ENCODE assay signal across 27 mouse cellular contexts in genomic region chr8:105448188-105448587, GRCm38 (mm10). TPM values are rescaled to one million over a fixed set of nuclear protein-coding genes. Genes with fewer than 3 reads are reported as not detected.
DNase-seq lines count a peak whose midpoint lies in the region; ATAC-seq and TF ChIP-seq lines count a peak whose summit lies in the region.
"Had no signal": no experiment of that assay in that cellular context is flagged by ENCODE, and none has a peak within 500 bp of the region (broad histone marks: within the 10 kb centered on the region; RNA-seq: fewer than 3 reads in every experiment).

No protein-coding gene starts in this region.

- peak; percentile 80 for TF ChIP-seq EP300 in liver, embryonic 14.5 days (IDR thresholded peaks at IDR 0.05; ENCODE audit: low read depth)

- ATAC-seq in hindbrain, embryonic 14.5 days (ENCODE audit: low FRiP score) = no peak
- peak; percentile 98 for ATAC-seq in liver, embryonic 14.5 days (ENCODE audit: insufficient read depth)
- peak; percentile 93 for ATAC-seq in stomach, embryonic 15.5 days (ENCODE audit: insufficient read depth, low FRiP score, low read depth)
- ATAC-seq: forebrain, embryonic 14.5 days; hindbrain, embryonic 16.5 days had no signal

- H3K27me3 ChIP-seq in hindbrain, embryonic 10.5 days (ENCODE audit: insufficient read depth, poor library complexity, severe bottlenecking) = no peaks in the 10 kb centered on the region
- no peaks in the 10 kb centered on the region for H3K27me3 ChIP-seq in hindbrain, embryonic 14.5 days (ENCODE audit: control insufficient read depth, insufficient read depth, low read length)
- H3K27me3 ChIP-seq in erythroblast, embryonic 14.5 days (ENCODE audit: control insufficient read depth) = peaks cover 6% of the 10 kb centered on the region; the same call in 1 of the 2 replicates
- no peaks in the 10 kb centered on the region for H3K27me3 ChIP-seq in liver, embryonic 14.5 days (ENCODE audit: control insufficient read depth, insufficient read depth, low read length)
- no peaks in the 10 kb centered on the region for H3K27me3 ChIP-seq in stomach, embryonic 15.5 days (replicated peaks)
- no peaks in the 10 kb centered on the region; the same call in 1 of the 2 replicates for H3K27me3 ChIP-seq in embryonic facial prominence, embryonic 10.5 days (replicated peaks; ENCODE audit: low read depth, poor library complexity, severe bottlenecking)
- H3K27me3 ChIP-seq: embryonic facial prominence, embryonic 12.5 days; heart, embryonic 15.5 days; limb, embryonic 12.5 days had no signal

- WGBS in hindbrain, embryonic 10.5 days = 97% methylated on average over 3 of the region's 3 CpGs
- 93% methylated on average over 3 of the region's 3 CpGs for WGBS in hindbrain, embryonic 14.5 days
- WGBS in liver, embryonic 14.5 days (ENCODE audit: insufficient replicate concordance) = 12% methylated on average over 3 of the region's 3 CpGs
- WGBS in stomach, embryonic 15.5 days = 78% methylated on average over 3 of the region's 3 CpGs
- WGBS in embryonic facial prominence, embryonic 10.5 days = 93% methylated on average over 3 of the region's 3 CpGs

- intact Hi-C loops in heart, postnatal 25 days (cut with DNase I) = no loop called here

- no peak for DNase-seq in hindbrain, embryonic 10.5 days (ENCODE audit: low spot score)
- DNase-seq in hindbrain, embryonic 14.5 days (ENCODE audit: low spot score) = no peak
- DNase-seq in liver, embryonic 14.5 days (ENCODE audit: low read depth in 3 of 3, low spot score in 3 of 3) = peak; percentile 58 to 66 (median 60)
- DNase-seq in embryonic facial prominence, embryonic 10.5 days (ENCODE audit: low spot score) = no peak
- no peak for DNase-seq in heart, postnatal 25 days (ENCODE audit: low spot score)
- DNase-seq: adrenal gland, postnatal 10 days; cerebellum, adult 9-11 months; gastrocnemius, adult 2 months; heart, postnatal 4 days; kidney, postnatal 25 days; layer of hippocampus, postnatal 36 days; lung, adult 2 months had no signal

- H3K4me1 ChIP-seq in hindbrain, embryonic 10.5 days (replicated peaks) = peaks cover 26% of the 10 kb centered on the region
- peaks cover 20% of the 10 kb centered on the region for H3K4me1 ChIP-seq in hindbrain, embryonic 14.5 days (replicated peaks; ENCODE audit: control insufficient read depth, insufficient read depth, low read length)
- H3K4me1 ChIP-seq in erythroblast, embryonic 14.5 days (ENCODE audit: control insufficient read depth) = peaks cover 82% of the 10 kb centered on the region
- peaks cover 35 to 45% of the 10 kb centered on the region in 2 experiments for H3K4me1 ChIP-seq in liver, embryonic 14.5 days (replicated peaks; ENCODE audit: control insufficient read depth in 2 of 2, insufficient read depth in 2 of 2, low read length in 1 of 2)
- 0 out of 2 replicates have a peak, but pooled peaks cover 2% of the 10 kb centered on the region for H3K4me1 ChIP-seq in stomach, embryonic 15.5 days
- peaks cover 14% of the 10 kb centered on the region for H3K4me1 ChIP-seq in embryonic facial prominence, embryonic 10.5 days

- H3K4me3 ChIP-seq in hindbrain, embryonic 10.5 days = no peak overlapping the region
- H3K4me3 ChIP-seq in hindbrain, embryonic 14.5 days (replicated peaks; ENCODE audit: low read length) = no peak overlapping the region
- peak overlapping the region; percentile 52 for H3K4me3 ChIP-seq in erythroblast, embryonic 14.5 days (replicated peaks)
- H3K4me3 ChIP-seq in liver, embryonic 14.5 days (ENCODE audit: insufficient read depth in 1 of 2, low read depth in 2 of 2, low read length in 2 of 2) = peak overlapping the region; percentile 37 to 41
- no peak overlapping the region for H3K4me3 ChIP-seq in stomach, embryonic 15.5 days (replicated peaks)
- H3K4me3 ChIP-seq in embryonic facial prominence, embryonic 10.5 days = no peak overlapping the region
- H3K4me3 ChIP-seq: embryonic facial prominence, embryonic 12.5 days; gastrocnemius, adult 2 months; heart, embryonic 15.5 days; layer of hippocampus, adult 2 months; limb, embryonic 12.5 days had no signal

- no peak overlapping the region for H3K4me2 ChIP-seq in hindbrain, embryonic 14.5 days (replicated peaks)
- peak overlapping the region; percentile 86 for H3K4me2 ChIP-seq in liver, embryonic 14.5 days (ENCODE audit: low read depth)
- H3K4me2 ChIP-seq in stomach, embryonic 15.5 days = no peak overlapping the region
- H3K4me2 ChIP-seq: embryonic facial prominence, embryonic 12.5 days; heart, embryonic 15.5 days; limb, embryonic 12.5 days had no signal

- H3K9ac ChIP-seq in hindbrain, embryonic 14.5 days = no peak overlapping the region
- peak overlapping the region; percentile 70 for H3K9ac ChIP-seq in liver, embryonic 14.5 days (replicated peaks)
- H3K9ac ChIP-seq in stomach, embryonic 15.5 days = no peak overlapping the region
- H3K9ac ChIP-seq: embryonic facial prominence, embryonic 12.5 days; heart, embryonic 15.5 days; limb, embryonic 12.5 days had no signal

- H3K36me3 ChIP-seq in hindbrain, embryonic 10.5 days = no peaks in the 10 kb centered on the region
- no peaks in the 10 kb centered on the region for H3K36me3 ChIP-seq in hindbrain, embryonic 14.5 days (replicated peaks; ENCODE audit: control insufficient read depth, insufficient read depth)
- no peaks in the 10 kb centered on the region for H3K36me3 ChIP-seq in erythroblast, embryonic 14.5 days (ENCODE audit: control insufficient read depth)
- no peaks in the 10 kb centered on the region for H3K36me3 ChIP-seq in liver, embryonic 14.5 days (replicated peaks; ENCODE audit: control insufficient read depth, insufficient read depth, low read depth)
- no peaks in the 10 kb centered on the region for H3K36me3 ChIP-seq in stomach, embryonic 15.5 days
- no peaks in the 10 kb centered on the region for H3K36me3 ChIP-seq in embryonic facial prominence, embryonic 10.5 days (replicated peaks)
- H3K36me3 ChIP-seq: embryonic facial prominence, embryonic 12.5 days; heart, embryonic 15.5 days; limb, embryonic 12.5 days had no signal

- no peaks in the 10 kb centered on the region for H3K9me3 ChIP-seq in hindbrain, embryonic 10.5 days
- no peaks in the 10 kb centered on the region for H3K9me3 ChIP-seq in hindbrain, embryonic 14.5 days (ENCODE audit: control insufficient read depth, low read length)
- H3K9me3 ChIP-seq in erythroblast, embryonic 14.5 days (ENCODE audit: control insufficient read depth, low read length) = peaks cover 2% of the 10 kb centered on the region; the same call in 1 of the 2 replicates
- no peaks in the 10 kb centered on the region for H3K9me3 ChIP-seq in liver, embryonic 14.5 days (ENCODE audit: control insufficient read depth, low read length)
- H3K9me3 ChIP-seq in stomach, embryonic 15.5 days = no peaks in the 10 kb centered on the region
- no peaks in the 10 kb centered on the region for H3K9me3 ChIP-seq in embryonic facial prominence, embryonic 10.5 days
- H3K9me3 ChIP-seq: embryonic facial prominence, embryonic 12.5 days; heart, embryonic 15.5 days; limb, embryonic 12.5 days had no signal

- no peak for TF ChIP-seq CTCF in liver, embryonic 14.5 days (IDR thresholded peaks at IDR 0.05; ENCODE audit: low read depth)

- H3K27ac ChIP-seq in hindbrain, embryonic 10.5 days = 0 out of 2 replicates have a peak overlapping the region, but pooled peaks have one; percentile 40
- H3K27ac ChIP-seq in hindbrain, embryonic 14.5 days = no peak overlapping the region
- peak overlapping the region; percentile 97 for H3K27ac ChIP-seq in liver, embryonic 14.5 days
- no peak overlapping the region for H3K27ac ChIP-seq in stomach, embryonic 15.5 days
- H3K27ac ChIP-seq in embryonic facial prominence, embryonic 10.5 days (replicated peaks) = no peak overlapping the region
- H3K27ac ChIP-seq: embryonic facial prominence, embryonic 12.5 days; gastrocnemius, adult 2 months; heart, embryonic 15.5 days; layer of hippocampus, adult 2 months; limb, embryonic 12.5 days had no signal

RNA-seq across cellular contexts. Expression of gene Tppp3, which starts 23.1 kb away (rescaled TPM):
- polyA plus RNA-seq in hindbrain, embryonic 10.5 days (2016; fragmentation: Nextera tagmentation; extraction: Ambion mirVana) = 131 and 243 TPM in 2 replicates
- polyA plus RNA-seq in hindbrain, embryonic 14.5 days (2014; fragmentation: Nextera tagmentation; extraction: Ambion mirVana) = 204 and 207 TPM in 2 replicates
- polyA plus RNA-seq in erythroblast, embryonic 14.5 days (2012) = 0.34 and 0.96 TPM in 2 replicates
- 0.49 and 0.60 TPM in 2 replicates for polyA plus RNA-seq in liver, embryonic 14.5 days (2012; rRNA removed)
- polyA plus RNA-seq in liver, embryonic 14.5 days (2014; fragmentation: Nextera tagmentation; extraction: Ambion mirVana) = 0.49 and 0.63 TPM in 2 replicates
- polyA plus RNA-seq in stomach, embryonic 15.5 days (2015; fragmentation: Nextera tagmentation; extraction: Ambion mirVana) = 44.7 and 45.5 TPM in 2 replicates
- 35.7 and 48.8 TPM in 2 replicates for polyA plus RNA-seq in embryonic facial prominence, embryonic 10.5 days (2016; fragmentation: Nextera tagmentation; extraction: Ambion mirVana)
- total RNA-seq in heart, postnatal 25 days (2021) = 10 to 100 TPM; 51.4 TPM
- total RNA-seq: common myeloid progenitor, adult 5-6 weeks had no signal

RNA-seq across cellular contexts. Expression of gene Lrrc36, which starts 34.8 kb away (rescaled TPM):
- 1.8 and 2.5 TPM in 2 replicates for polyA plus RNA-seq in hindbrain, embryonic 10.5 days (2016; fragmentation: Nextera tagmentation; extraction: Ambion mirVana)
- polyA plus RNA-seq in hindbrain, embryonic 14.5 days (2014; fragmentation: Nextera tagmentation; extraction: Ambion mirVana) = 0.44 and 0.78 TPM in 2 replicates
- polyA plus RNA-seq in erythroblast, embryonic 14.5 days (2012) = 0.03 and 0.05 TPM in 2 replicates
- polyA plus RNA-seq in liver, embryonic 14.5 days (2012; rRNA removed) = 0.04 and 0.09 TPM in 2 replicates
- polyA plus RNA-seq in liver, embryonic 14.5 days (2014; fragmentation: Nextera tagmentation; extraction: Ambion mirVana) = 0.08 and 0.10 TPM in 2 replicates
- polyA plus RNA-seq in stomach, embryonic 15.5 days (2015; fragmentation: Nextera tagmentation; extraction: Ambion mirVana) = 0.09 TPM in 1 of 2 replicates, not detected in the other
- 0.29 and 0.67 TPM in 2 replicates for polyA plus RNA-seq in embryonic facial prominence, embryonic 10.5 days (2016; fragmentation: Nextera tagmentation; extraction: Ambion mirVana)
- under 1 TPM; 0.42 to 0.73 TPM for total RNA-seq in heart, postnatal 25 days (2021)
- polyA plus RNA-seq: kidney, embryonic 14.5 days had no signal

RNA-seq across cellular contexts. Expression of gene Kctd19, which starts 34.9 kb away (rescaled TPM):
- polyA plus RNA-seq in hindbrain, embryonic 10.5 days (2016; fragmentation: Nextera tagmentation; extraction: Ambion mirVana) = 0.12 TPM in 1 of 2 replicates, not detected in the other
- polyA plus RNA-seq in hindbrain, embryonic 14.5 days (2014; fragmentation: Nextera tagmentation; extraction: Ambion mirVana) = 0.10 TPM in 1 of 2 replicates, not detected in the other
- polyA plus RNA-seq in erythroblast, embryonic 14.5 days (2012) = not detected in 2 replicates
- polyA plus RNA-seq in liver, embryonic 14.5 days (2012; rRNA removed) = not detected in 2 replicates
- polyA plus RNA-seq in liver, embryonic 14.5 days (2014; fragmentation: Nextera tagmentation; extraction: Ambion mirVana) = not detected in 2 replicates
- not detected in 2 replicates for polyA plus RNA-seq in stomach, embryonic 15.5 days (2015; fragmentation: Nextera tagmentation; extraction: Ambion mirVana)
- polyA plus RNA-seq in embryonic facial prominence, embryonic 10.5 days (2016; fragmentation: Nextera tagmentation; extraction: Ambion mirVana) = 0.08 and 0.16 TPM in 2 replicates
- total RNA-seq in heart, postnatal 25 days (2021) = under 1 TPM in 1 of 2 experiments, not detected in 1; 0.44 TPM
- total RNA-seq: common myeloid progenitor, adult 5-6 weeks; gastrocnemius, postnatal 4 days; heart, postnatal 4 days; layer of hippocampus, adult 2 months; layer of hippocampus, postnatal 36 days; left cerebral cortex, postnatal 14 days had no signal
- polyA plus RNA-seq: embryonic facial prominence, embryonic 12.5 days; frontal cortex, adult 2 months; hindbrain, embryonic 16.5 days; intestine, embryonic 16.5 days; kidney, embryonic 14.5 days; limb, embryonic 12.5 days; neural tube, embryonic 14.5 days had no signal

RNA-seq across cellular contexts. Expression of gene Zdhhc1, which starts 48.5 kb away (rescaled TPM):
- 23.3 and 29.2 TPM in 2 replicates for polyA plus RNA-seq in hindbrain, embryonic 10.5 days (2016; fragmentation: Nextera tagmentation; extraction: Ambion mirVana)
- polyA plus RNA-seq in hindbrain, embryonic 14.5 days (2014; fragmentation: Nextera tagmentation; extraction: Ambion mirVana) = 32.7 and 33.1 TPM in 2 replicates
- polyA plus RNA-seq in erythroblast, embryonic 14.5 days (2012) = 0.14 and 0.23 TPM in 2 replicates
- 2.2 and 2.4 TPM in 2 replicates for polyA plus RNA-seq in liver, embryonic 14.5 days (2012; rRNA removed)
- 0.90 and 1.2 TPM in 2 replicates for polyA plus RNA-seq in liver, embryonic 14.5 days (2014; fragmentation: Nextera tagmentation; extraction: Ambion mirVana)
- 32.2 and 34.7 TPM in 2 replicates for polyA plus RNA-seq in stomach, embryonic 15.5 days (2015; fragmentation: Nextera tagmentation; extraction: Ambion mirVana)
- polyA plus RNA-seq in embryonic facial prominence, embryonic 10.5 days (2016; fragmentation: Nextera tagmentation; extraction: Ambion mirVana) = 19.2 and 20.5 TPM in 2 replicates
- total RNA-seq in heart, postnatal 25 days (2021) = 10 to 100 TPM; 12.8 to 13.6 TPM

Comparison
In these comparisons a context has a peak if more than half of its experiments do, and no peak if none do; other contexts are left out.
1. H3K27ac ChIP-seq: peak in hindbrain, embryonic 10.5 days (single experiment) and liver, embryonic 14.5 days (single experiment); none in hindbrain, embryonic 14.5 days (single experiment), stomach, embryonic 15.5 days (single experiment) and embryonic facial prominence, embryonic 10.5 days (single experiment).
2. DNase-seq: peak in liver, embryonic 14.5 days (3 of 3); none in hindbrain, embryonic 10.5 days (single experiment), hindbrain, embryonic 14.5 days (single experiment), embryonic facial prominence, embryonic 10.5 days (single experiment) and heart, postnatal 25 days (single experiment).
3. H3K4me3 ChIP-seq: peak in erythroblast, embryonic 14.5 days (single experiment) and liver, embryonic 14.5 days (2 of 2); none in hindbrain, embryonic 10.5 days (single experiment), hindbrain, embryonic 14.5 days (single experiment), stomach, embryonic 15.5 days (single experiment) and embryonic facial prominence, embryonic 10.5 days (single experiment).
4. RNA of gene Tppp3, which starts 23.1 kb away (polyA plus RNA-seq): 131 to 243 TPM in hindbrain, embryonic 10.5 days, 204 to 207 TPM in hindbrain, embryonic 14.5 days, 44.7 to 45.5 TPM in stomach, embryonic 15.5 days and 35.7 to 48.8 TPM in embryonic facial prominence, embryonic 10.5 days; 0.49 to 0.63 TPM in liver, embryonic 14.5 days and 0.34 to 0.96 TPM in erythroblast, embryonic 14.5 days; every median in the first group is over 10 times any median in the second.